Mouse (Mus musculus): Measurements from ENCODE around the gene Als2cr12. TPM values are rescaled to one million over a fixed set of nuclear protein-coding genes. Genes with fewer than 3 reads are reported as not detected.

Als2cr12 gene
- polyA plus RNA-seq, 1 experiment: not detected

DNA sequence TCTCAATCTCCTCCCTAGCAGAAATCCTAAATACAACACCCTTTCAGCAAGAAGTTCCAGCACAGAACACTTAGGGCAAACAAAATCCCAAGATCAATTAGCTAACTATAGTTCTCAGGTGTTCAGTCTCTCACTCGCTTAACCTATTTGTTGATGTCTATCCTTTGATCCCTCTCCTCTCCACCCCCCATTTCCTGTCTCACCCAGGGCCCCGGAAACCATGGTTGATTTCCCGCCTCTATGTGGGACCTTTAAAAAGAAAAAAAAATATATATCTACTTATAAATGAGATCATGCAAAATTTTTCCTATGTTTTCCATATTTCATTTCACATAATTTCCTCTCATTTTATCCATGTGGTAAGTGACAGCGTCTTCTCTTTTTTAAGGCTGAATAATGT is 25.2 kb upstream of the Als2cr12 start:
- no peak for TF ChIP-seq CTCF (IDR thresholded peaks at IDR 0.05; ENCODE audit: low read depth, low read length)
- no peak for TF ChIP-seq POLR2A (IDR thresholded peaks at IDR 0.05; ENCODE audit: borderline replicate concordance, low read depth, low read length)
- Histone ChIP-seq H3K4me3 (ENCODE audit: insufficient read depth, low read length) (no peak overlapping the region), H3K27ac (ENCODE audit: insufficient read depth, low read depth, low read length) (peak overlapping the region; percentile 63), H3K4me1 (ENCODE audit: control insufficient read depth, insufficient read depth, low read length) (peaks cover 74% of the 10 kb centered on the region)

DNA sequence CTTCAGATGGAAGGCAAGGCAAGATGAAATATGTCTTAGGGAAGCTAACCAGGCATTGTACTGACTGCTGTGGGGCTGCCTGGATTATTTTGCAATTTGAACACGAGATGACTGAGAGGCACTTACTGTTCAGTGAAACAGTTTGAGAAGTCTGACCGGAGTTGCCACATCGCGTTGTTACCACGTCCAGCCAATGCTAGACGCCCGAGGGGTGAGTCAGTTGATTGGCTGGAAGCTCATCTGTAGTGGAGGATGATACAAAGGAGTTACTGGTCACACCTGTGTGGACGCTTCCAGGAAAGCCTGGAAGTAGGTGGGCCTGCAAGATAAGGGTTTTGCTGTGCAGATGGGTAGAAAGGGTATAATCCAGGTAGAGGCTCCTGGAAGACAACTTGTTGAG is 24.3 kb upstream of the Als2cr12 start:
- Histone ChIP-seq H3K27ac (ENCODE audit: insufficient read depth, low read depth, low read length) (peak overlapping the region; percentile 50), H3K4me3 (ENCODE audit: insufficient read depth, low read length) (no peak overlapping the region), H3K4me1 (ENCODE audit: control insufficient read depth, insufficient read depth, low read length) (peaks cover 69% of the 10 kb centered on the region)
- TF ChIP-seq CTCF (IDR thresholded peaks at IDR 0.05; ENCODE audit: low read depth, low read length) (no peak), POLR2A (IDR thresholded peaks at IDR 0.05; ENCODE audit: borderline replicate concordance, low read depth, low read length) (no peak)

DNA sequence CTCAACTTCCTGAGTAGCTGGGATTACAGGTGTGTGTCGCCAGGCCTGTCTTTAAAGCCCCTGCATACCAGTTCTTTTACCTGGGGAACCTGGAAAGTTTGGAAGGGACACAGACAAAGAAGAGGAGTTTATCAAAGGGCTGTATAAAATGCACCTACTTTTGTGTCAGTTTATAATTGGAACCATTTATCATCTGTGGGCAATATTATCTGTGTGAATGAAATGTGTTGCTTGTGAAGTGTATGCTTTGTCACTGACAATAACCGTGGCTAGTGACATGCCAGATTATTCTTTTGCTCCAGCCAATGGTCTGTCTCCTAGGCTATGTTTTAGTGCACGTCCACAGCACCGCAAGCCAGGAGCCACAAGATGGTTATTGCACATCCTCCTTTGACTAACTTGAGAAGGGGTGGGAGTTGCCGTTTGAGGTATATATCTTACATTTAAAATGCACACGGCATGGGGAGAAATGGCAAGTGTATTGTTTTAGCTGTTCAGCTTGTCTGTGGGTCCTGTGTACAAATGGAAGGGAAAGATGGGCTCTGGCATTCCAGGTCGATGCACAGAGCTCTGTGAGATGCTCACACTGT is 23.7 kb upstream of the Als2cr12 start:
- Histone ChIP-seq H3K4me3 (ENCODE audit: insufficient read depth, low read length) (no peak overlapping the region), H3K4me1 (ENCODE audit: control insufficient read depth, insufficient read depth, low read length) (peaks cover 69% of the 10 kb centered on the region), H3K27ac (ENCODE audit: insufficient read depth, low read depth, low read length) (peak overlapping the region; percentile 50)
- no peak for TF ChIP-seq POLR2A (IDR thresholded peaks at IDR 0.05; ENCODE audit: borderline replicate concordance, low read depth, low read length)
- no peak for TF ChIP-seq CTCF (IDR thresholded peaks at IDR 0.05; ENCODE audit: low read depth, low read length)

DNA sequence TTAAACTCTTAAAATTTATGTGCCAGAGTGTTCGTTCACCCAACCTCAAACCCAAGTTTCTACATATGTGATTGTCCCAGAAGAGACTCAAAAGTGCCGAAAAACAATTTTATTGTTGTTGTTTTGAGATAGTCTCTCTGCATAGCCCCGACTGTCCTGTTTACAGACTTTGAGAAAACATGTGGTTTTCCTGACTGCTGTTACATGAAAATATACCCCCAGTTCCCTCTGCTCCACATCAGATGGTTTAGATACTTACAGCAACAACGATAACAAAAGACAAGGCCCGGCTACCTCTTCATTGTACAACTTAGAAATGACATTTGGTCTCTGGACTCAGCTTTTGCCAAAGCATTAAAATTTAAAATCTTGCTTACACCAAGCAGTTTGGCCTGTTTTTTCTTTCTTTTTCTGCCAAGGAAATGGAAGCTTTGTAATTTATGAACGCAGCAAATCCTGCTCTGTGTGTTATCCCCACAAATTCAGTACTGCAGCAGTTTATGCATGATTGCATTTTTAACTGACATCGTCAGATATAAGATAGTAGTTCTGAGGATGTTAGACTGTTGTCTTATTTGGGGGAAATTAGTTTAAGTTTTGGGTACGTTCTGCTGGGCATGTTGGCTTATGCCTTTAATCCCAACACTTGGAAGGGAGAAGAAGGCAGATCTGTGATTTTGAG is 21.9 kb upstream of the Als2cr12 start:
- Histone ChIP-seq H3K27ac (ENCODE audit: insufficient read depth, low read depth, low read length) (no peak overlapping the region), H3K4me3 (ENCODE audit: insufficient read depth, low read length) (no peak overlapping the region), H3K4me1 (ENCODE audit: control insufficient read depth, insufficient read depth, low read length) (peaks cover 59% of the 10 kb centered on the region)
- no peak for TF ChIP-seq POLR2A (IDR thresholded peaks at IDR 0.05; ENCODE audit: borderline replicate concordance, low read depth, low read length)
- no peak for TF ChIP-seq CTCF (IDR thresholded peaks at IDR 0.05; ENCODE audit: low read depth, low read length)

DNA sequence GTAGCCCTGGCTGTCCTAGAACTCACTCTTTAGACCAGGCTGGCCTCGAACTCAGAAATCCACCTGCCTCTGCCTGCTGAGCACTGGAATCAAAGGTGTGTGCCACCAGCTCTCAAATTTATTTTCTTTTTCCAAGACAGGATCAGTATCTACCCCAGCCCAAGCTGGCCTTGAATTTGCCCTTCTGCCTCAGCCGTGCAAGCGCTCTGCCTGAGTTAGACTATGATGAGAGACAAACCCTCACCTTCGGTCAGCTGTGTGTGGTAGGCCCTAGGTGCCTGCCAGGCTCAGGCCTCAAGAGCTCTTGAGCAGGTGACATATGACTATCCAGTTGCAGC is 21.1 kb upstream of the Als2cr12 start:
- TF ChIP-seq CTCF (IDR thresholded peaks at IDR 0.05; ENCODE audit: low read depth, low read length) (no peak), POLR2A (IDR thresholded peaks at IDR 0.05; ENCODE audit: borderline replicate concordance, low read depth, low read length) (no peak)
- no peak overlapping the region for H3K4me3 ChIP-seq (ENCODE audit: insufficient read depth, low read length)
- H3K27ac ChIP-seq (ENCODE audit: insufficient read depth, low read depth, low read length): peak overlapping the region; percentile 97
- peaks cover 50% of the 10 kb centered on the region for H3K4me1 ChIP-seq (ENCODE audit: control insufficient read depth, insufficient read depth, low read length)

DNA sequence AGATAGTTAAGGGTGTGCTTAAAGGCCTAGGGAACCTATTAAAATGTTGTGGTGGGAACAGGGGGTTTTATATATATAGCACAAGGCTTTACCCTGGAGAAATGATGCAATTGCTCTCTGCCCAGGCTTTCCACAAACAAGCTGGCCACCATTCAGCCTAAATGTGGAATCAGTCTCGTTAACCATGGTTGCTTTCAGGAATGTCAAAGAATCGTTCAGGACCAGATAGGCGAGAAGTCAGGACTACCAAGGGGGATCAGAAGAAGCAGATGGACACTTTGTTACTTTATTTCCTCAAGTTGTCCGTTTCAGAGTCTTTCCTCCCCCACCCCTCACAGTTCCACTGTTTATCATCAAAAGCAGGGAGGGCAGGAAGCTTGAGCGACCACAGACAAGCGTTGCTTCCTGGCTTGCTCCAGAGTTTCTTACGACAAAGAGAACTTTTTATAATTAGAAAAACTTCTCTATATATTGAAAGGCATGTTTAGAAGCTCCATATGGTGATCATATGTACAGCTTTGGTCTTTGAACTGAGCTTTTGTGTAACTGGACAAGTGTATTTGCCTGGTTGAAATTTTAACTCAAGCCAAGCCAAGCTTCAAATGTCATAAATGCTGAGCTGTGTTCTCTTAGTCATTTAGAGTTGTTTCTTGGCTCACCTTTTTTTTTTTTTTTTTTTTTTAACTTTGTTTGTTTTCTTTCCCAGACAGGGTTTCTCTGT is 20.5 kb upstream of the Als2cr12 start:
- TF ChIP-seq POLR2A (IDR thresholded peaks at IDR 0.05; ENCODE audit: borderline replicate concordance, low read depth, low read length): no peak
- TF ChIP-seq CTCF (IDR thresholded peaks at IDR 0.05; ENCODE audit: low read depth, low read length): no peak
- Histone ChIP-seq H3K4me3 (ENCODE audit: insufficient read depth, low read length) (peak overlapping the region; percentile 44), H3K27ac (ENCODE audit: insufficient read depth, low read depth, low read length) (peak overlapping the region; percentile 97), H3K4me1 (ENCODE audit: control insufficient read depth, insufficient read depth, low read length) (peaks cover 44% of the 10 kb centered on the region)

DNA sequence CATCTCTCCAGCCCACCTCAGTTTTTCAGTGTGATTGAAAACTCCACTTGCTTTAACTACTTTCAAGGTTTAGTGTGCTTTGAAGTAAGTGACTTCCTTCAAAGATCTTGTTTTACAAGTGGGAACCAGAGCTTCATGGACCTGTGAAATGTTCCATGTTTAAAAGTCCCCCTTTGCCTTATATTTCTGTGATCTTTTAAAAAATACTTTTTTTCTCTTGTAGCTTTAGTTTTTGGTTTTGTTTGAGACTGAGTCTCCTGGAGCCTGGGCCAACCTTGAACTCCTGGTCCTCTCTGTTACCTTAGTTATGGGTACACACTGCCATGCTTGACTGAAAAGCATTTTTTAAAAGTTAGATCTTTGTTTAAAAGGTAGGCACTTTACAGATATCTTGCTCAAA is 19.7 kb upstream of the Als2cr12 start:
- Histone ChIP-seq H3K27ac (ENCODE audit: insufficient read depth, low read depth, low read length) (peak overlapping the region; percentile 97), H3K4me3 (ENCODE audit: insufficient read depth, low read length) (peak overlapping the region; percentile 88; the same call in 1 of the 2 replicates), H3K4me1 (ENCODE audit: control insufficient read depth, insufficient read depth, low read length) (peaks cover 39% of the 10 kb centered on the region)
- no peak for TF ChIP-seq POLR2A (IDR thresholded peaks at IDR 0.05; ENCODE audit: borderline replicate concordance, low read depth, low read length)
- TF ChIP-seq CTCF (IDR thresholded peaks at IDR 0.05; ENCODE audit: low read depth, low read length): no peak

DNA sequence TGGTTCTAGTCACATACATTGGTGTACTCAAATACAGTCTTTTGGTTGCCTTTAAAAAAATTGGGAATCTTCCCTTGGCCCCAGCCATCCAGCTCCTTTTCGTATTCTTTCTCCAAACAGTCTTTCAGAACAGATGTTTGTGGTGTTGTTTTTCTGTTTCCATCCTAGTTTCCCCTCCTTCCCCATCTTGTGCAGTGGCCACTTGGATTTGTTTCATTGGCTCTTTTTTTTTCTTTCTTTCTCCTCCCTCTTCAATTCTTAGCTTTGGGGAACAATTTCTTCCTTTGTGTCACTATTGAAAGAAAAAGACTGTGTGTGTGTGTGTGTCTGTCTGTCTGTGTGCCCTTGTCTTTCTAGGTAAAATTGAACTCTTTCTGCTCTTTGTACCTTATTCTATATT is 18.6 kb upstream of the Als2cr12 start:
- Histone ChIP-seq H3K27ac (ENCODE audit: insufficient read depth, low read depth, low read length) (peak overlapping the region; percentile 97), H3K4me1 (ENCODE audit: control insufficient read depth, insufficient read depth, low read length) (peaks cover 28% of the 10 kb centered on the region), H3K4me3 (ENCODE audit: insufficient read depth, low read length) (peak overlapping the region; percentile 88)
- no peak for TF ChIP-seq CTCF (IDR thresholded peaks at IDR 0.05; ENCODE audit: low read depth, low read length)
- no peak for TF ChIP-seq POLR2A (IDR thresholded peaks at IDR 0.05; ENCODE audit: borderline replicate concordance, low read depth, low read length)

DNA sequence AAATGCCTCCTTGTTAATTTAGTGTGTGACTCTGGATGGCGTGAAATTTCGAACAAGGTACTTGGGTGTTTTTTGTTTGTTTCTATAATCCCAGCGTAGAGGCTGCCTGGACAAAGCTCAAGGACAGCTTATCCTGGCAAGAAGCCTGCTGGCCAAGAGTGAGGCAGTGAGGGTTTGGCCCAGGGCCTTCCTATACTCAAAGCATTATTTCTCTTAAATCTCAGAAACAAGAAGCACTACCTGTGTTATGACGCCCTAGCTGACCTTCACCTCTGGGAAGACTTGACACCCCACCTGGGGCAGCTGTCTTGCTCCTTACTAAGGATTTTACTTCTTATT is 18.1 kb upstream of the Als2cr12 start:
- TF ChIP-seq CTCF (IDR thresholded peaks at IDR 0.05; ENCODE audit: low read depth, low read length): no peak
- TF ChIP-seq POLR2A (IDR thresholded peaks at IDR 0.05; ENCODE audit: borderline replicate concordance, low read depth, low read length): no peak
- H3K4me3 ChIP-seq (ENCODE audit: insufficient read depth, low read length): peak overlapping the region; percentile 88
- H3K4me1 ChIP-seq (ENCODE audit: control insufficient read depth, insufficient read depth, low read length): peaks cover 23% of the 10 kb centered on the region
- peak overlapping the region; percentile 97 for H3K27ac ChIP-seq (ENCODE audit: insufficient read depth, low read depth, low read length)

Data from bone marrow macrophage, adult 2 months (primary cell).